Mouse (Mus musculus) cerebellum, adult 2 months (tissue): ENCODE measurements at regions not wholly inside any gene's neighbourhood (a gene's known extent, or its start where the extent isn't known, plus 50 kb on each side); places are given as distances from the start of the nearest gene placed in this dataset.

ENCODE experiments used
- CTCF ChIP-seq: fragments of 200-500 bp; IDR thresholded peaks from 2 replicates; pipeline ENCODE4 v1.5.1; 2011; ENCODE audit warnings: low read depth, mild to moderate bottlenecking, control low read depth, low read length, moderate library complexity, borderline replicate concordance; ENCODE audit not compliant: insufficient read depth
- POLR2A ChIP-seq: fragments of 200-500 bp; IDR thresholded peaks from 2 replicates; pipeline ENCODE4 v1.6.1; 2011; ENCODE audit warnings: low read length, control low read depth, borderline replicate concordance; ENCODE audit not compliant: insufficient read depth

DNA sequence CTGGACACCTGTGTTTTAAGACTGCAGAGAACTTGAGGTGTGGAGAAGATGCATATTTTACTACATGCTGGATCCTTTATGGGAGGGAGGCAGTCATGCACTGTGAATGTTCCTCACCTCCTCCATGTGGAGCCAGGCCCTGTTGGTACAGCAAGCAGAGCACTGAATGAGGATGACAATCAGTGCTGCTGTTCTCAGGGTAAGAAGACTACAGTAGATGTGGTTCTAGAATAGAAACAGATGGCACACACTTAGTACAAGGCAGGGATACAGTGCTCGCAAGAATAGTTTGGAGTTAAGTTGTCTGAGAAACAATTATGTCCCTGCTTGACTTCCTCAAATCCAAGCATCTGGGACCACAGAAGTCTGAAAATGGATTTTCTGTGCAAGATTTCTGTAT is 485.6 kb downstream of the Stim2 start:
- TF ChIP-seq CTCF = no peak
- TF ChIP-seq POLR2A = no peak
